Mouse (Mus musculus) embryonic facial prominence, embryonic 15.5 days (tissue): ENCODE results near the gene Cdkn2aipnl. TPM values are rescaled to one million over a fixed set of nuclear protein-coding genes. Genes with fewer than 3 reads are reported as not detected.
A peak's percentile ranks its signal among the peaks of the same experiment; 100 is the strongest.

Experiments
- ATAC-seq: fragments of 200-750 bp; cut with Nextera tagmentation; 2 replicates; pipeline ENCODE4 v1.8.0; 2017; ENCODE audit warnings: low read depth, moderate TSS enrichment; ENCODE audit not compliant: insufficient number of reproducible peaks, low FRiP score, low TSS enrichment
- H3K27ac ChIP-seq: fragments of 300-500 bp; sonication (generic); replicated peaks from 2 replicates; pipeline ENCODE4 v1.5.1; 2015; ENCODE audit warnings: mild to moderate bottlenecking, inconsistent platforms
- H3K27me3 ChIP-seq: fragments of 300-500 bp; sonication (generic); 2 replicates; pipeline ENCODE4 v1.6.1; 2015; ENCODE audit warnings: inconsistent platforms
- H3K36me3 ChIP-seq: fragments of 300-500 bp; sonication (generic); 2 replicates; pipeline ENCODE4 v1.6.1; 2015; ENCODE audit warnings: mild to moderate bottlenecking, inconsistent platforms
- H3K4me1 ChIP-seq: fragments of 300-500 bp; sonication (generic); 2 replicates; pipeline ENCODE4 v1.6.1; 2015; ENCODE audit warnings: inconsistent platforms
- H3K4me2 ChIP-seq: fragments of 300-500 bp; sonication (generic); replicated peaks from 2 replicates; pipeline ENCODE4 v1.6.1; 2015; ENCODE audit warnings: mild to moderate bottlenecking, inconsistent platforms
- H3K4me3 ChIP-seq: fragments of 300-500 bp; sonication (generic); replicated peaks from 2 replicates; pipeline ENCODE4 v1.5.1; 2015; ENCODE audit warnings: mild to moderate bottlenecking, inconsistent platforms
- H3K9ac ChIP-seq: fragments of 300-500 bp; sonication (generic); 2 replicates; pipeline ENCODE4 v1.6.1; 2015; ENCODE audit warnings: inconsistent platforms
- H3K9me3 ChIP-seq: fragments of 300-500 bp; sonication (generic); replicated peaks from 2 replicates; pipeline ENCODE4 v1.6.1; 2016; ENCODE audit warnings: inconsistent platforms
- WGBS: fragments of 180-500 bp; shearing (Covaris S2); methylation state at CpG from one replicate; pipeline ENCODE4 v1.1.7; 2015; 5-methylcytosine and 5-hydroxymethylcytosine counted together
- polyA plus RNA-seq: library from polyadenylated mRNA; unstranded; fragments of >200 nt; fragmentation: Nextera tagmentation; extraction: Ambion mirVana; gene quantifications from 2 replicates; pipeline ENCODE4 v1.2.1, GENCODE M21; 2015

Cdkn2aipnl gene
- polyA plus RNA-seq, 1 experiment from 2014 or later = 86.8 TPM

DNA sequence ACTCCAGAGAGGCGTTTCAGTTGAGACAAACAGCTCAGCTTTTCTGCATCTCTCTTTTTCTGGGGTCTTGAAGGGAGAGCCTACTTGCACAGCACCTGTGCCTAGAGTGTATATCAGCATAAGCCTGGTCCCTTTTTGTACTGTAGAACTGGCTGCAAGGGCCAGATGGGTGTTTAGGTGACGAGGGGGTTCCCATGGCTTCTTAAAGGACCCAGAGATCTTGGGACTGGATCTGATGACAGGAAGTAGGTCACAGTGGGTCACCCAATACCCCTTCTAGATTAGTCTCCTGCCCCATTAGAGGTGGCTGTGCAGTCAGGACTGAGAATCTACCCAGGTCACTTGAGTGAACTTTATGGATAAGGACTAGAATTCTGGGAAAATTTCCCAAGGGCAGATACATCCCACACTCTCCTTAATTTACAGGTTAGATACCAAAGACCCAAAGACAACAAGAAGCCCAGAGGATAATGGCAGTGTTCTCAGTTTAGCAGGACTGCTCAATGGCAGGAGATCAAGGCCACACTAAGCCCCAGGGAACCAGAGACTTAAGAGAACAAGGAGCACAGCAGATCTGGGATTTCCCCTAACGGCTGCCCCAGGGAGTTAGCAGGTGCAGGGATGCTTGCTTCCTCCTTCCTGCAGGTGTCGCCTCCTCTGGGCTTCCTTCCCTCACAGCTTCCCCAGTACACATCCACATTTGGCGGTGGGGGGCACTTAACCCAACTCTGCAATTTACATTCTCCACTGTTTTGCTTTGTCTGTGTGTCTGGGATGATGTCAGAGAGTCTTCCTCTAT is 31.6 kb upstream of the Cdkn2aipnl start:
- Histone ChIP-seq H3K36me3 (no peaks in the 10 kb centered on the region), H3K27me3 (no peaks in the 10 kb centered on the region), H3K4me2 (no peak overlapping the region), H3K27ac (no peak overlapping the region), H3K4me3 (no peak overlapping the region), H3K4me1 (peaks cover 6% of the 10 kb centered on the region; the same call in 1 of the 2 replicates), H3K9me3 (no peaks in the 10 kb centered on the region), H3K9ac (no peak overlapping the region)
- ATAC-seq = no peak
- 39% methylated on average over 5 of the region's 5 CpGs for WGBS

DNA sequence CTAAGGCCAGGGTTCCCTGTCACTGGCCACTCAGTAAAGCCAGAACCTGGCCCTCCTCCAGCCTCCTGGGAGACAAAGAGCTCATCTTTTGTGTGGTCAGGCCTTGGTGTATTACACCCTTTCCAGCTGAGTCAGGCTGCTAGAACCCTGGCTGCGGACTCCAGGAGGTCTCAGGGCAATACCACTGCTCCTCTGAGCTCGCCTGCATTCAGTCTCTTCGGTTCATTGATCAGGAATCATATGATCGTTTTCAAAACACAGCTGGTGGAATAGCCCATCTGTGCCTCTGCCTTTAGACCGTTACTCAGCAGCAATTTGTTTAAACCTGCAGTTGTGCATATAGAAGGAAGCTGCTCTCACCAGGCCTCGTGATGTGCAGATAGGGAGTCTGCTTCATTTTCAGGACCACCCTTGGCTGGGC is 30.1 kb upstream of the Cdkn2aipnl start:
- ATAC-seq = no peak
- 61% methylated on average over 6 of the region's 6 CpGs for WGBS
- H3K4me1 ChIP-seq = peaks cover 6% of the 10 kb centered on the region
- no peak overlapping the region for H3K4me2 ChIP-seq
- H3K9me3 ChIP-seq = no peaks in the 10 kb centered on the region
- H3K27ac ChIP-seq = no peak overlapping the region
- H3K27me3 ChIP-seq = no peaks in the 10 kb centered on the region
- H3K4me3 ChIP-seq = no peak overlapping the region
- H3K9ac ChIP-seq = no peak overlapping the region
- H3K36me3 ChIP-seq = no peaks in the 10 kb centered on the region

DNA sequence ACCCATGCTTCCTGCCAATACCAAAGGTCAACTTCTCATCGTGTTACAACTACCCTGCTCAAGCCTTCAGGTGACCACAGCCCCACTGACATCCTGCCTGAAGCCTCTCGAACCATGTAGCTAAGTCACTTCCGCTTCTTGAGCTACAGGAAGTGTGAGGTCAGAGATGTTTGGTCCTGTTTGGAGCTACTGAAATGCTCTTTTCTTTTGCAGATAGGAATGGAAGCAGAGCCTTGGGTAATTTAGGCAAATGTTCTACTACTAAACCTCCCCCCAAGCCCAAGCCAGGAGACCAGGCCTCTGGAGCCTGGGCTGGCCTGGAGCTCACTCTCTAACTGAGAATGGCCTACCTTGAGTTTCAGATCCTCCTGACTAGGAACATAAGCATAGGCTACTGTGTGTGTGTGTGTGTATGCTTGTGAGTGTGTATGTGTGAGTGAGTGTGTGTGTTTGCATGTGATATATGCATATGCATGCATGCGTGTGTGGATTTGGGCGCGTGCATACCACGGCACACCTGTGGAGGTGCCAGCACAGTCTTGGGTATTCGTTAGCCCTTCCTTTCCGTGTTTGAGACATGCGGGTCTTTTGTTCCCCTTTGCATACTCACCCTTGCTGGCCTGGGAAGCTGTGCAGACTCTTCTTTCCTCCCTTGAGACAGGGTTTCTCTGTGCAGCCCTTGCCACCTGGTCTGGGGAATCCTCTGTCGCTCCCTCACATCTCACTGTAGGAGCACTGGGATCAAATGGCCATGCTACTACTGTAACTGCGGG is 28.5 kb upstream of the Cdkn2aipnl start:
- ATAC-seq = no peak

DNA sequence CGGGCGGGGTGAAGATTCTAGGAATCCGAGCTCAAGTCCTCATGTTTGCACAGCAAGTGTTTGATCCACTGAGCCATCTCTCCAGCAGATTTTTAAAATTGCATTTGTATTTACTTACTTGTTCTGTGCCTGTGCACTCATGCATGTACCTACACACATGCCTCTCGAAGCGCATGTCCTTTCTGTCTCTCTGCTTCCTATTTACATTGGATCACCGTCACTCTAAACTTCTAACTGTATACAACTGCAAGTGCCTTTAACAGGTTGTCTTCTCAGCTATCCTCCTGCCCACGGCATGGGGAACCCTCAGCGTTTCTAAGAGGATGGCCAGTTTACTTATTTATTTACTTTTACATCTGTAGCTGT is 27.9 kb upstream of the Cdkn2aipnl start:
- Histone ChIP-seq H3K36me3 (no peaks in the 10 kb centered on the region), H3K27ac (no peak overlapping the region), H3K9me3 (no peaks in the 10 kb centered on the region), H3K4me2 (no peak overlapping the region), H3K4me3 (no peak overlapping the region), H3K27me3 (no peaks in the 10 kb centered on the region), H3K4me1 (peaks cover 18% of the 10 kb centered on the region), H3K9ac (no peak overlapping the region)
- ATAC-seq = no peak
- 75% methylated on average over 8 of the region's 8 CpGs for WGBS

More for the DNA sequence above, 28.5 kb upstream of the Cdkn2aipnl start:
- Histone ChIP-seq H3K27ac (no peak overlapping the region), H3K4me1 (peaks cover 18% of the 10 kb centered on the region), H3K4me2 (no peak overlapping the region), H3K4me3 (no peak overlapping the region), H3K9me3 (no peaks in the 10 kb centered on the region), H3K27me3 (no peaks in the 10 kb centered on the region), H3K9ac (no peak overlapping the region), H3K36me3 (no peaks in the 10 kb centered on the region)
- WGBS = 81% methylated on average over 12 of the region's 12 CpGs

DNA sequence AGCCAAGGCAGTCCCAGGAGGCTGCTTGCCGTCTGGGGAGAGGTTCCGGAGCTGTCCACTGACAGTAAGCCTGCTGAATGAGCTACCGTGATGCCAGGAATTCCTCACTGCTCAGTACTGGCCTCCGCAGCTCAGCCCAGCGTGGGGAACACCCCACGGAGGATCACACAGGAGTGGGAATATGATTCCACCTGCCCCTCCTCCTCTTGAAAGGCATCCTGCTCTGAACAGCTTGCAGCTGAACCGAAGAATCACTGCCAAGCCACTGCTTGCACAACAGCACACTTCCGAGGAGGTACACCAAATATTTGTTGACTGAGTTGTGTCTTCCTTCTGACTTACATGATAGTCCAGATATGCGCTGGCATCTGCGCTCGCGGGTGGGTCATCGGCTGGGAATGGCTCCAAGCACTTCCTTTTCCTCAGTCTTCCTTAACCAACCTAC is 26.9 kb upstream of the Cdkn2aipnl start:
- Histone ChIP-seq H3K36me3 (no peaks in the 10 kb centered on the region), H3K4me1 (peaks cover 18% of the 10 kb centered on the region), H3K27ac (no peak overlapping the region), H3K4me2 (no peak overlapping the region), H3K27me3 (no peaks in the 10 kb centered on the region), H3K9me3 (no peaks in the 10 kb centered on the region), H3K9ac (no peak overlapping the region), H3K4me3 (no peak overlapping the region)
- WGBS = 44% methylated on average over 13 of the region's 13 CpGs
- no peak for ATAC-seq

DNA sequence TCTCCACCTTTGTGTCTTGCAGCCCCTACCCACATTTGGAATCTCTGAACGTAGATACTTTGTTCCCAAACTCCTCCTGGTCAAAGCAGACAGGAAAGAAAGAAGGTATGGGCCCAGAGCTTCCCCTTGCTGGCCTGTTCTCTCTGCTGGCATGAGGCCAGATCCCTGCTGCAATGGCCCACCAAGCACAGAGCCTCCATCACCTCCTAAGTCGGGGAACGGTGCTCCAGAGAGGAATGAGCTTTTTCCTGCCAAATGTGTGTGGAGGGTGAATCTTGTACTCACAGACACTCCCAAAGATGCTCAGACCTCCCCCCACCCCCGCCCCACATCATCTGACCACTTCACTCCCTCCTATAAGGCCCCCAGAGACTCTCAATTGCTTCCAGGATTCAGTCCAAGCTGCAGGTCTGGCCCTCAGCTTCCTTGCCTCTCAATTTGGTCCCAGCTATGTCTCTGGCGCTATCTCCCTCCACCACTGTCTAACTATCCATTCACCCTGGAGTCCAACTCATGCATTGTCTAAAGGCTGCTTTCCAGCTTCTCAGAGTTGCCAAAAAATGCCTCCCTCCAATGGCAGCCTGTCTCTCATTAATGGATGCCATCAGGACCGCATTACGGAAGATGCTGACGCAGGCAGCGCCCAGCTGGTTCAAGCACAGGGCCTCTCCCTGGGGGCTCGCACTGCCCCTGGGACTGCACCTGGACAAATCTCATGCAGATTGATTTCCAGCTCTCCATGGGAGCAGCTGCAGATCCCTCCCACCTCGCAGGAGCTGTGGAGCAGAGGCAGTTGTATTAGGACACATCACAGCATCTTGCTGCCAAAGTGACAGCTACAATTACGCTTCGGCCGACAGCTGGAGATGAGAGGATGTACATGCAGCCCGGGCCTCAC is 24.6 kb upstream of the Cdkn2aipnl start:
- Histone ChIP-seq H3K4me1 (peaks cover 18% of the 10 kb centered on the region), H3K4me3 (no peak overlapping the region), H3K4me2 (peak overlapping the region; percentile 33; the same call in 1 of the 2 replicates), H3K27ac (peak overlapping the region; percentile 60), H3K36me3 (no peaks in the 10 kb centered on the region), H3K9ac (no peak overlapping the region), H3K9me3 (no peaks in the 10 kb centered on the region), H3K27me3 (no peaks in the 10 kb centered on the region)
- peak; percentile 68 for ATAC-seq
- whole genome bisulfite sequencing = 24% methylated on average over 15 of the region's 15 CpGs

DNA sequence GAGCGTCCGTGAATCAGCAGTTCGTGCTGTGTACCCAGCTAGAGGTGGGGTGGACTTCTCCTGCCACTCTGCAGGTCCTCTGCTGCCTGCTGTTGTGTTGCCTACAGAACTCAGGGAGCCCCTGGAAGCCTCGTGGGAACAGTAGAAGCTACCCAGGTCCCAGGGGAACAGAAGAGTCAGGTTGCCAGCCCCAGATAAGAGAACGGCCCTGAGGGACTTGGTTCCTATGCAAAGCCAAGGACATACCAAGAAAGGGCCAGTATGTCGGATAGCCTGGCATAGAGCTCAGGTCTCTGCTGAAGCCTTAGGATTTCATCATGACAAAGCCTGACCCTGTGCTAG is 24.0 kb upstream of the Cdkn2aipnl start:
- Histone ChIP-seq H3K27me3 (no peaks in the 10 kb centered on the region), H3K9ac (no peak overlapping the region), H3K9me3 (no peaks in the 10 kb centered on the region), H3K27ac (peak overlapping the region; percentile 60), H3K36me3 (no peaks in the 10 kb centered on the region), H3K4me1 (peaks cover 18% of the 10 kb centered on the region), H3K4me2 (peak overlapping the region; percentile 33; the same call in 1 of the 2 replicates), H3K4me3 (no peak overlapping the region)
- ATAC-seq = no peak
- WGBS = 24% methylated on average over 6 of the region's 6 CpGs

DNA sequence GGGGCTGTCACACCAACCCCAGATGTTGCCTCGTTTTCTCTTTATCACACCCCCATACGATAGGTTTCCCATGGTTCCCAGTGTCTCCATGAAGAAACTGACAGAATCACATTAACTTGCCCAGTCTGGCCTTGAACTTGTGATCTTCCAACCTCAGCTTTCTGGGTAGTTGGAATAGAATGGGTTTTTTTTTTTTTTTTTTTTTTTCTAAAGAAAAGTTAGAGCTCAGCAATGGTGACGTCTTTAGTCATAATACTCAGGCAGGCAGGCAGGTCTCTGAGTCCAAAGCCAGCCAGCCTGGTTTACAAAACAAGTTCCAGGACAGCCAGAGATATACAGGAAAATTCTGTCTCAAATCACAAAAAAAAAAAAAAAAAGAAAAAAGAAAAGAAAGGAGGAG is 23.2 kb upstream of the Cdkn2aipnl start:
- Histone ChIP-seq H3K27me3 (no peaks in the 10 kb centered on the region), H3K4me1 (peaks cover 18% of the 10 kb centered on the region), H3K9ac (no peak overlapping the region), H3K36me3 (no peaks in the 10 kb centered on the region), H3K27ac (no peak overlapping the region), H3K9me3 (no peaks in the 10 kb centered on the region), H3K4me3 (no peak overlapping the region), H3K4me2 (no peak overlapping the region)
- 77% methylated on average over 3 of the region's 3 CpGs for WGBS
- ATAC-seq = no peak

DNA sequence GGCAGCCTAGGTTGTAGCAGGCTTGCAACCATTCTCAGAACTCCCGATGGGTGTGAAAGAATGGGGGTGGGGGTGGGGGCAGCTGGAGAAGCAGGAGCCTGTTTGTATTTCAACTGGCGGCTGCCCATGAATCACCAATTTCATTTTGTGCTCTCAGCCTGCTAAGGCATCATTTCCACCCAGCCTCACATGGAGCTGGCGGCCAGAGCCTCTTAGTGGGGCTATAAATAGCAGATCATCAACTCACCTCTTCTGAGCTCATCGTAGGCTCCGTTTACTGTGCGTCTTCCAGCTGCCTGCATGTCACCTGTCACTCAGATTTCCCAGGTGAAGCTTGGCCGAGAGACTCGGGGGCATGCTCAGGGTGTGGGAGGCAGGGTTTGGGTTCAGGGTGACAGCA is 21.9 kb upstream of the Cdkn2aipnl start:
- Histone ChIP-seq H3K27me3 (no peaks in the 10 kb centered on the region), H3K27ac (no peak overlapping the region), H3K9ac (no peak overlapping the region), H3K36me3 (no peaks in the 10 kb centered on the region), H3K4me2 (no peak overlapping the region), H3K4me3 (no peak overlapping the region), H3K4me1 (peaks cover 14% of the 10 kb centered on the region), H3K9me3 (no peaks in the 10 kb centered on the region)
- 28% methylated on average over 8 of the region's 8 CpGs for whole genome bisulfite sequencing
- no peak for ATAC-seq

DNA sequence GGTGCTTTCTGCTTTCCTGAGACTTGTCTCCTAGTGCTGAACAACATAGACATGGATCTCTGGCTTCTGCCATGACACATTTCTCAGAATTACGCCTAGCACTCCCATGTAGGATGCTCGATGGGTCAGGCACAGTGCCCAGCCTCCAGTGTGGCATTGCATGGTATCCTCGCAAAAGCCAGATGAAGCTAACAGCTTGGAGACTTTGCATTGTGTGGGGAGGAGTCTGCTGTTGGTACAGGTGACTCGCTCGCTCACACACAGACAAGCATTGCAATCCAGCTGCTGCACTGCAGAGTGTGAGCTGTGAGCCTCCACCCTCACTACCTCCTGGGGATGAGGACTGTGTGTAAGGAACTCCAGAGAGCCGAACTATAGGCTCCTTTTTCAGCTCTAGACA is 21.3 kb upstream of the Cdkn2aipnl start:
- ATAC-seq = no peak
- H3K9me3 ChIP-seq = no peaks in the 10 kb centered on the region
- no peak overlapping the region for H3K4me3 ChIP-seq
- WGBS = 65% methylated on average over 6 of the region's 6 CpGs
- peaks cover 12% of the 10 kb centered on the region for H3K4me1 ChIP-seq
- H3K27me3 ChIP-seq = no peaks in the 10 kb centered on the region
- H3K4me2 ChIP-seq = no peak overlapping the region
- no peaks in the 10 kb centered on the region for H3K36me3 ChIP-seq
- no peak overlapping the region for H3K9ac ChIP-seq
- H3K27ac ChIP-seq = no peak overlapping the region
